Mouse (Mus musculus) urinary bladder, adult 2 months (tissue): ENCODE results near the gene Dlgap1. TPM values are rescaled to one million over a fixed set of nuclear protein-coding genes. Genes with fewer than 3 reads are reported as not detected.

Source experiments
- DNase-seq: peaks from one replicate; pipeline ENCODE4 v3.0.0; 2022; ENCODE audit warnings: low spot score
- polyA plus RNA-seq: library from polyadenylated mRNA; depleted of rRNA; stranded (reverse); fragments of >200 nt; gene quantifications from 2 replicates; pipeline ENCODE4 v1.2.3, GENCODE M21; 2012

The Dlgap1 gene
- polyA plus RNA-seq, 1 experiment = 1.6 TPM

DNA sequence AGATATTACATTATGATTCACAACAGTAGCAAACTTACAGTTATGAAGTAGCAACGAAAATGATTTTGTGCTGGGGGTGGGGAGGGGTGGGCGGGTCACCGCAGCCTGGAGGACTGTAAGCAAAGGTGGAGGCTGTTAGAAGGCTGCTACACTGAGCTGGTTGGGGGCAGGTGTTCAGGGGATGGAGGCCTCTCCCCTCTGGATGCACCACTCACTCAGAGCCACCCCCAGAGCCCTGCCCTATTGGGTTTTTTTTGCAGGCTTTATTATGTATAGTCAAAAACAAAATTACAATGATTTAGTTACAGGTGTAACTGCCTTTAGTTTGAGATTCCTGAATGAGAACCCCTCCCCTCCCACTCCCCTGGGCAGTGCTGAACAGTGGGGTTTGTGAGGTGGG, 895.8 kb downstream of the Dlgap1 start:
- no peak for DNase-seq

- DNase-seq = no peak
These were observed 896.3 kb downstream of the Dlgap1 start for GRCm38 (mm10) chr17:70865060-70865604.

DNA sequence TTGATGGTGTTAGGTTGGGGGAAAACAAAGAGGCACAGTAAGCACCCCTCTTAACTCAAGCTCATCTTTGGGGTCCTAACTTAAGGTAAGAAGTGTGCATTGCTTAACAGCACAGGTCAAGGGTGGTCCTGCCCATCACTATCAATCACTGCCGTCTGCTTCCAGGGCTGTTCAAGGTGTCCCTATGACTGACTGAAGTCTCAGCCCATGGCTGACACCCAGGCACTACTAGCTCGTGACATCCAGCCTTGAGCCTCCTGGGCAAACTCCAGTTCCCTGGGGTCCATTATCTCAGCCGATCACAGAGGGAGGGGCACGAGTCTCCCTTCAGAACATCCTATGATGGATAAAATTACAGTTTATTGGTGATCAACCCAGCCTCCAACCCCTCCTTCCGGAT, 897.2 kb downstream of the Dlgap1 start:
- no peak for DNase-seq

DNA sequence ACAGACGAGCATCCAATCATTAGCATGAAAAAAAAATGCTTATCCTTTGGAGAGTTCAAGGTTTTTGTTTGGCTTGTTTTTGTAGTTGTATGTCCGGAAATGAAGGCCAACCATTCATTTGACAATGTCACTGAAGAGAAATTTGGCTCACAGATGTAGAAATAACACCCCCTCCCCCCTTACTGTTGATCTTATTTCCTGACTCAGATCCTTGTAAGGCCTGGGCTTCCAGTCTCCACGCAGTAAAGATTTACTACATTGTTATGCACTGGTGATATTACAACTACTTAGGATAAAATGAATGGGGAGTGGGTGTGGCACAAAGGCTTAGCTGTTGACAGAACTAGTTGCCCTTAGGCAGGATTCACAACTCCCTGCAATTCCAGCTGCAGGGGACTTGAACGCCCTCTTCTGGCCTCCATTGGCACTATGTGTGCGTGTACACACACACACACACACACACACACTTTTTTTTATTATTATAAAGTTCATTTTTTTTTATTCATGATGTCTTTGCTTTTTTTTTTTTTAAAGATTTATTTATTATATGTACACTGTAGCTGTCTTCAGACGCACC, 897.8 kb downstream of the Dlgap1 start:
- no peak for DNase-seq

DNA sequence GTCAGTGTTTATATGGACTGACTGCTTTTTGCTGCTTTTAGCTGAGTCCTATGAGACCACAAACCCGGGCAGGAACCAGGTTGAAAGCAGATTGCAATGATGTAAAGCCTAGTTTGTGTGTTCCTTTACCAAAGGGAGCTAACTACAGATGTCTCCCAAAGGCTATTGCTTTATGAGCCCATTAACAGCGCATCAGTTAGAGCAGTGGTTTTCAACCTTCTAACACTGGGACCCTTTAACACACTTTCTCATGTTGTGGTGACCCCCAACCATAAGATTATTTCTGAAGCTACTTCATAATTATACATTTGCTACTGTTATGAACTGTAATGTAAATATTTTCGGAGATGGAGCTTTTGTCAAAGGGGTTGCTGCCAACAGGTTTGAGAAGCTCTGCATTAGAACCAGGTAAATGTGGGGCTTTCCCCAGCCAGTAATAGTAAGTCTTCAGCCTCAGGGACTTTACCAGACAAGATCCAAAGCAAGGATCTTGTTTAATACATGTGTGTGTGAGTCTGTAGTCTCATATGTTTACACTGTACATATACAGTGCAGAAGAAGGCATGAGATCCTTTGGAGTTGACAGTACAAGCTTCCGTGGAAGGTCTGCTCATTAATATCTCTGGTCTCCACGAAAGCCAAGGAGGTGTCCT, 899.8 kb downstream of the Dlgap1 start:
- DNase-seq = no peak

DNA sequence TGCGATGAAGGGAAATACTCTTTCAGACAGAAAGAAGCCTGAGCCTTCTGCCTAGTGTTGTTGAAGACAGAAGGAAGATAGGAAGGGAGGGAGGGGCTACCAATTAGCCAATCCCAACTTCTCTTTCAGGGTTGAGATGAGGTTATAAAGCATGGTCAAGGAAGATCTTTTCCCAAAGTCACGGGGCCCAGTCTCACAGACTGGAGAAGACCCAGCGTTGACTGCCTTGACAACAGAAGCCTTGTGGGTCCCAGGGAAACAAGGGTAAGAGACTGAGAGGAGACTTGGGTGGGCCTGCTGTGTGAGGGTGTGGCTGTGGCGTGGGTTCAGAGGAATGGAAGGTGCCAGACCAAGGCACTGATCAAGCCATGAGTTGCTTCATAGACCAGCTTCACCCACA, 901.7 kb downstream of the Dlgap1 start:
- no peak for DNase-seq
